Mouse (Mus musculus): Measurements from ENCODE around the gene Jpt2. TPM values are rescaled to one million over a fixed set of nuclear protein-coding genes. Genes with fewer than 3 reads are reported as not detected.

Jpt2 gene
- total RNA-seq (2014; rRNA removed) (57.0 and 61.2 TPM in 2 replicates), polyA plus RNA-seq (2015; fragmentation: Nextera tagmentation; extraction: Ambion mirVana) (63.1 and 68.5 TPM in 2 replicates)

- no peaks in the 10 kb centered on the region for H3K9me3 ChIP-seq (ENCODE audit: low read length)
- under 1% methylated on average over 59 of the region's 59 CpGs for WGBS
- peak; percentile 99 for DNase-seq (ENCODE audit: low spot score)
- H3K36me3 ChIP-seq (ENCODE audit: insufficient read depth, low read length), result peaks cover 17% of the 10 kb centered on the region
- peak; percentile 67 for TF ChIP-seq CTCF (IDR thresholded peaks at IDR 0.05; ENCODE audit: low read depth)
- H3K9ac ChIP-seq (replicated peaks; ENCODE audit: low read length), result peak within 1 kb of the TSS; percentile 80
- H3K27me3 ChIP-seq (ENCODE audit: insufficient read depth, low read length), result no peaks in the 10 kb centered on the region
- H3K4me3 ChIP-seq (ENCODE audit: low read length), result peak within 1 kb of the TSS; percentile 87
- H3K4me2 ChIP-seq (ENCODE audit: low read depth, low read length), result peak within 1 kb of the TSS; percentile 81
- peak within 1 kb of the TSS; percentile 84 for H3K27ac ChIP-seq
- 0 out of 2 replicates have a peak, but pooled peaks cover 5% of the 10 kb centered on the region for H3K4me1 ChIP-seq (ENCODE audit: insufficient read depth, low read length)
- ATAC-seq, result peak; percentile 100
Observed at GRCm38 (mm10) chr17:24960135-24960851, at the start of gene Jpt2. Gene Jpt2 (minus strand): TSS chr17:24960689.

- DNase-seq (ENCODE audit: low spot score) (no peak), ATAC-seq (no peak)
- Histone ChIP-seq H3K27me3 (ENCODE audit: insufficient read depth, low read length) (no peaks in the 10 kb centered on the region), H3K9ac (replicated peaks; ENCODE audit: low read length) (no peak overlapping the region), H3K27ac (no peak overlapping the region), H3K4me2 (ENCODE audit: low read depth, low read length) (no peak overlapping the region), H3K9me3 (ENCODE audit: low read length) (no peaks in the 10 kb centered on the region), H3K4me3 (ENCODE audit: low read length) (no peak overlapping the region), H3K4me1 (ENCODE audit: insufficient read depth, low read length) (no peaks in the 10 kb centered on the region), H3K36me3 (ENCODE audit: insufficient read depth, low read length) (peaks cover 19% of the 10 kb centered on the region; the same call in 1 of the 2 replicates)
- no peak for TF ChIP-seq CTCF (IDR thresholded peaks at IDR 0.05; ENCODE audit: low read depth)
Observed at GRCm38 (mm10) chr17:25007480-25007879, 47.0 kb upstream of the Jpt2 start.

GRCm38 (mm10) chr17:25005102-25005501 is 44.6 kb upstream of the Jpt2 start:
- WGBS, result 93% methylated on average over 3 of the region's 3 CpGs
- no peak overlapping the region for H3K9ac ChIP-seq (replicated peaks; ENCODE audit: low read length)
- DNase-seq (ENCODE audit: low spot score) (no peak), ATAC-seq (no peak)
- H3K4me3 ChIP-seq (ENCODE audit: low read length), result no peak overlapping the region
- H3K9me3 ChIP-seq (ENCODE audit: low read length), result no peaks in the 10 kb centered on the region
- H3K4me2 ChIP-seq (ENCODE audit: low read depth, low read length), result no peak overlapping the region
- no peak for TF ChIP-seq CTCF (IDR thresholded peaks at IDR 0.05; ENCODE audit: low read depth)
- H3K4me1 ChIP-seq (ENCODE audit: insufficient read depth, low read length), result no peaks in the 10 kb centered on the region
- no peaks in the 10 kb centered on the region for H3K27me3 ChIP-seq (ENCODE audit: insufficient read depth, low read length)
- H3K36me3 ChIP-seq (ENCODE audit: insufficient read depth, low read length), result peaks cover 14% of the 10 kb centered on the region; the same call in 1 of the 2 replicates
- no peak overlapping the region for H3K27ac ChIP-seq

GRCm38 (mm10) chr17:24994721-24995120 is 34.2 kb upstream of the Jpt2 start:
- WGBS, result 94% methylated on average over 6 of the region's 6 CpGs
- ATAC-seq (no peak), DNase-seq (ENCODE audit: low spot score) (no peak)
- Histone ChIP-seq H3K4me1 (ENCODE audit: insufficient read depth, low read length) (no peaks in the 10 kb centered on the region), H3K36me3 (ENCODE audit: insufficient read depth, low read length) (peaks cover 73% of the 10 kb centered on the region), H3K4me3 (ENCODE audit: low read length) (no peak overlapping the region), H3K9ac (replicated peaks; ENCODE audit: low read length) (no peak overlapping the region), H3K27ac (no peak overlapping the region), H3K9me3 (ENCODE audit: low read length) (no peaks in the 10 kb centered on the region), H3K27me3 (ENCODE audit: insufficient read depth, low read length) (no peaks in the 10 kb centered on the region), H3K4me2 (ENCODE audit: low read depth, low read length) (no peak overlapping the region)
- TF ChIP-seq CTCF (IDR thresholded peaks at IDR 0.05; ENCODE audit: low read depth), result no peak

- TF ChIP-seq CTCF (IDR thresholded peaks at IDR 0.05; ENCODE audit: low read depth), result no peak
- Histone ChIP-seq H3K27me3 (ENCODE audit: insufficient read depth, low read length) (no peaks in the 10 kb centered on the region), H3K4me2 (ENCODE audit: low read depth, low read length) (no peak overlapping the region), H3K9me3 (ENCODE audit: low read length) (no peaks in the 10 kb centered on the region), H3K4me1 (ENCODE audit: insufficient read depth, low read length) (no peaks in the 10 kb centered on the region), H3K9ac (replicated peaks; ENCODE audit: low read length) (no peak overlapping the region), H3K36me3 (ENCODE audit: insufficient read depth, low read length) (peaks cover 77% of the 10 kb centered on the region), H3K4me3 (ENCODE audit: low read length) (no peak overlapping the region), H3K27ac (no peak overlapping the region)
- ATAC-seq, result no peak
- WGBS, result 96% methylated on average over 6 of the region's 6 CpGs
- DNase-seq (ENCODE audit: low spot score), result no peak
Observed at GRCm38 (mm10) chr17:24987221-24987620, 26.7 kb upstream of the Jpt2 start.

- peak; percentile 52 for ATAC-seq
- Histone ChIP-seq H3K27ac (peak overlapping the region; percentile 34; the same call in 1 of the 2 replicates), H3K27me3 (ENCODE audit: insufficient read depth, low read length) (no peaks in the 10 kb centered on the region), H3K9me3 (ENCODE audit: low read length) (no peaks in the 10 kb centered on the region), H3K9ac (replicated peaks; ENCODE audit: low read length) (peak overlapping the region; percentile 80; the same call in 1 of the 2 replicates), H3K4me3 (ENCODE audit: low read length) (peak overlapping the region; percentile 87), H3K4me2 (ENCODE audit: low read depth, low read length) (peak overlapping the region; percentile 81), H3K36me3 (ENCODE audit: insufficient read depth, low read length) (peaks cover 21% of the 10 kb centered on the region), H3K4me1 (ENCODE audit: insufficient read depth, low read length) (0 out of 2 replicates have a peak, but pooled peaks cover 5% of the 10 kb centered on the region)
- DNase-seq (ENCODE audit: low spot score), result no peak
- 17% methylated on average over 21 of the region's 21 CpGs for WGBS
- TF ChIP-seq CTCF (IDR thresholded peaks at IDR 0.05; ENCODE audit: low read depth), result no peak
Observed at GRCm38 (mm10) chr17:24960852-24961715, 595 bp upstream of the Jpt2 start.

All from hindbrain, postnatal 0 days (tissue).